27 mouse cellular contexts compared by ENCODE assay signal in the genomic region with DNA sequence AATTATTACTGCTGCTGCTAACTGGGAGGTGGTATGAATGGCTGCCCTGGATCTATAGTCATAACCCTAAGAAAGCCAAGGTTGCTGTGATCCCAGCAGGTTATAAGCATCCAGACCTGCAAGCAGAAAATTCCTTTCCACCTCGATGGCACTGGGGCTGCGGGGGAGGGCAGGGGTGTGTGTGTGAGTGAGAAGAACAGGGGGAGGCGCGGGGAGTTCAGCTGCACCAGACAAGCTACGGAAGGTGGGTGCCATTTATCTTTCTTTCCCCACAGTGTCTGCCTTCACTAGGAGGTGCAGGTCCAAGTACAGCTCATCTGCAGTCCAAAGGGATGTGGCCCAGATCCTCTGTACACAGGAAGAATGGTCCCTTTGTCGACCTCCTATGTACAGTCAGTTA.
"Had no signal": no experiment of that assay in that cellular context is flagged by ENCODE, and none has a peak within 500 bp of the region (broad histone marks: within the 10 kb centered on the region; RNA-seq: fewer than 3 reads in every experiment).

No protein-coding gene starts in this region.

- H3K4me2 ChIP-seq: heart, embryonic 11.5 days; heart, embryonic 13.5 days; heart, embryonic 15.5 days; hindbrain, embryonic 14.5 days; intestine, embryonic 15.5 days; limb, embryonic 12.5 days; liver, embryonic 11.5 days; liver, embryonic 13.5 days; liver, embryonic 15.5 days had no signal

- H3K9ac ChIP-seq: heart, embryonic 13.5 days; heart, embryonic 15.5 days; hindbrain, embryonic 14.5 days; intestine, embryonic 15.5 days; limb, embryonic 12.5 days; liver, embryonic 13.5 days; liver, embryonic 15.5 days; liver, postnatal 0 days had no signal

- ATAC-seq: hindbrain, embryonic 16.5 days; inflammation-experienced regulatory T-cells, adult 6 months; intestine, embryonic 15.5 days; intestine, postnatal 0 days; liver, postnatal 0 days had no signal

- H3K27me3 ChIP-seq: heart, embryonic 13.5 days; heart, embryonic 15.5 days; intestine, embryonic 15.5 days; limb, embryonic 12.5 days; liver, embryonic 13.5 days; liver, embryonic 15.5 days had no signal

- H3K9me3 ChIP-seq: heart, embryonic 13.5 days; heart, embryonic 15.5 days; intestine, embryonic 15.5 days; limb, embryonic 10.5 days; limb, embryonic 12.5 days; liver, embryonic 13.5 days; liver, embryonic 15.5 days had no signal

- DNase-seq: gastrocnemius, postnatal 14 days; gastrocnemius, postnatal 36 days; heart, adult 11 months; heart, adult 2 months; heart, postnatal 14 days; heart, postnatal 36 days; kidney, adult 8-10 months; kidney, postnatal 14 days; kidney, postnatal 36 days; liver; liver, embryonic 13.5 days; liver, postnatal 0 days; lung, adult 2 months had no signal

- H3K4me3 ChIP-seq: heart, adult 2 months; heart, embryonic 13.5 days; heart, embryonic 15.5 days; intestine, embryonic 15.5 days; layer of hippocampus, adult 2 months; left cerebral cortex, adult 2 months; limb, embryonic 10.5 days; limb, embryonic 12.5 days; liver, embryonic 13.5 days; liver, embryonic 15.5 days had no signal

- H3K36me3 ChIP-seq: intestine, embryonic 15.5 days; limb, embryonic 10.5 days; liver, embryonic 13.5 days; liver, embryonic 15.5 days had no signal

- H3K27ac ChIP-seq: heart, adult 2 months; heart, embryonic 13.5 days; heart, embryonic 15.5 days; hindbrain, embryonic 14.5 days; intestine, embryonic 15.5 days; layer of hippocampus, adult 2 months; left cerebral cortex, adult 2 months; limb, embryonic 10.5 days; limb, embryonic 12.5 days; liver, embryonic 13.5 days; liver, embryonic 15.5 days had no signal

- H3K4me1 ChIP-seq: intestine, embryonic 15.5 days; liver, embryonic 13.5 days; liver, embryonic 15.5 days had no signal
